Mouse (Mus musculus) midbrain, embryonic 14.5 days (tissue): ENCODE measurements at regions not wholly inside any gene's neighbourhood (a gene's known extent, or its start where the extent isn't known, plus 50 kb on each side); places are given as distances from the start of the nearest gene placed in this dataset.

ENCODE experiments used
- ATAC-seq: fragments of 200-750 bp; cut with Nextera tagmentation; 2 replicates; pipeline ENCODE4 v1.8.0; 2017; ENCODE audit warnings: moderate number of reproducible peaks, moderate library complexity; ENCODE audit not compliant: low FRiP score, low TSS enrichment
- DNase-seq: peaks from one replicate; pipeline ENCODE4 v3.0.0-alpha.2; 2015
- H3K27ac ChIP-seq: fragments of 300-500 bp; sonication (generic); replicated peaks from 2 replicates; pipeline ENCODE4 v1.5.1; 2014; ENCODE audit warnings: mild to moderate bottlenecking, low read depth, low read length, moderate library complexity
- H3K27me3 ChIP-seq: fragments of 300-500 bp; sonication (generic); 2 replicates; pipeline ENCODE4 v1.6.1; 2014; ENCODE audit warnings: low read length, control low read depth, mixed read lengths; ENCODE audit not compliant: control insufficient read depth, insufficient read depth
- H3K36me3 ChIP-seq: fragments of 300-500 bp; sonication (generic); 2 replicates; pipeline ENCODE4 v1.6.1; 2014; ENCODE audit warnings: low read length, control low read depth; ENCODE audit not compliant: control insufficient read depth, insufficient read depth
- H3K4me1 ChIP-seq: fragments of 300-500 bp; sonication (generic); 2 replicates; pipeline ENCODE4 v1.6.1; 2014; ENCODE audit warnings: mild to moderate bottlenecking, antibody characterized with exemption, low read length, control low read depth; ENCODE audit not compliant: control insufficient read depth, insufficient read depth
- H3K4me2 ChIP-seq: fragments of 300-500 bp; sonication (generic); 2 replicates; pipeline ENCODE4 v1.6.1; 2014; ENCODE audit warnings: mild to moderate bottlenecking, low read length, moderate library complexity
- H3K4me3 ChIP-seq: fragments of 300-500 bp; sonication (generic); replicated peaks from 2 replicates; pipeline ENCODE4 v1.5.1; 2014; ENCODE audit warnings: low read depth, low read length
- H3K9ac ChIP-seq: fragments of 300-500 bp; sonication (generic); replicated peaks from 2 replicates; pipeline ENCODE4 v1.6.1; 2014; ENCODE audit warnings: mild to moderate bottlenecking, low read length, moderate library complexity
- H3K9me3 ChIP-seq: fragments of 300-500 bp; sonication (generic); 2 replicates; pipeline ENCODE4 v1.6.1; 2016; ENCODE audit warnings: low read length, control low read depth, mixed read lengths; ENCODE audit not compliant: control insufficient read depth
- WGBS: fragments of 180-500 bp; shearing (Covaris S2); extraction: QIAGEN DNeasy Blood & Tissue Kit; methylation state at CpG from one replicate; pipeline ENCODE4 v1.1.7; 2014; 5-methylcytosine and 5-hydroxymethylcytosine counted together

GRCm38 (mm10) chr12:61912146-61912545 is 389.2 kb downstream of the Lrfn5 start:
- H3K36me3 ChIP-seq: no peaks in the 10 kb centered on the region
- no peak for ATAC-seq
- WGBS: 93% methylated on average over 1 of the region's 1 CpGs

GRCm38 (mm10) chr12:61923331-61923730 is 400.4 kb downstream of the Lrfn5 start:
- Histone ChIP-seq H3K36me3 (no peaks in the 10 kb centered on the region), H3K27ac (no peak overlapping the region), H3K27me3 (no peaks in the 10 kb centered on the region), H3K9ac (no peak overlapping the region), H3K4me3 (no peak overlapping the region), H3K4me1 (no peaks in the 10 kb centered on the region), H3K9me3 (no peaks in the 10 kb centered on the region), H3K4me2 (no peak overlapping the region)
- DNase-seq: peak; percentile 9
- ATAC-seq: no peak
- 6% methylated on average over 1 of the region's 1 CpGs for WGBS

More at GRCm38 (mm10) chr12:61912146-61912545, 389.2 kb downstream of the Lrfn5 start:
- Histone ChIP-seq H3K9ac (no peak overlapping the region), H3K27me3 (no peaks in the 10 kb centered on the region), H3K9me3 (no peaks in the 10 kb centered on the region), H3K4me2 (no peak overlapping the region), H3K27ac (no peak overlapping the region), H3K4me1 (no peaks in the 10 kb centered on the region), H3K4me3 (no peak overlapping the region)
- peak; percentile 38 for DNase-seq

- Histone ChIP-seq H3K27ac (no peak overlapping the region), H3K4me1 (no peaks in the 10 kb centered on the region), H3K4me2 (no peak overlapping the region), H3K36me3 (no peaks in the 10 kb centered on the region), H3K9ac (no peak overlapping the region), H3K27me3 (no peaks in the 10 kb centered on the region), H3K9me3 (no peaks in the 10 kb centered on the region), H3K4me3 (no peak overlapping the region)
- ATAC-seq (no peak), DNase-seq (peak; percentile 13)
Measured at GRCm38 (mm10) chr12:61925266-61925861, 402.4 kb downstream of the Lrfn5 start.
